Mouse (Mus musculus) heart, embryonic 14.5 days (tissue): ENCODE results near the gene Nupr1l. TPM values are rescaled to one million over a fixed set of nuclear protein-coding genes. Genes with fewer than 3 reads are reported as not detected.
"Not testable (repeated sequence)": the region's sequence is repeated elsewhere in the genome, so short reads cannot be mapped to it uniquely, and the experiment has no call there.

Experiments
- ATAC-seq: fragments of 200-750 bp; cut with Nextera tagmentation; 2 replicates; pipeline ENCODE4 v1.8.0; 2017; ENCODE audit warnings: low read depth, moderate TSS enrichment; ENCODE audit not compliant: insufficient number of reproducible peaks, insufficient read depth, low FRiP score
- H3K27ac ChIP-seq, 2 experiments: fragments of 200-500 bp in 1 of 2; fragments of 300-500 bp in 1 of 2; sonication (generic) in 1 of 2; replicated peaks in 1 of 2; 2 replicates each; pipeline ENCODE4 v1.5.1; 2012 to 2014; ENCODE audit warnings: low read depth in 2 of 2, low read length in 2 of 2, control low read depth in 1 of 2, mild to moderate bottlenecking in 1 of 2, mixed read lengths in 1 of 2; ENCODE audit not compliant: control insufficient read depth in 1 of 2, insufficient read depth in 1 of 2
- H3K27me3 ChIP-seq: fragments of 300-500 bp; sonication (generic); 2 replicates; pipeline ENCODE4 v1.6.1; 2014; ENCODE audit warnings: mild to moderate bottlenecking, low read length, control low read depth; ENCODE audit not compliant: control insufficient read depth, insufficient read depth
- H3K36me3 ChIP-seq: fragments of 300-500 bp; sonication (generic); 2 replicates; pipeline ENCODE4 v1.6.1; 2014; ENCODE audit warnings: mild to moderate bottlenecking, control low read depth, low read length, mixed read lengths; ENCODE audit not compliant: control insufficient read depth, insufficient read depth
- H3K4me1 ChIP-seq, 2 experiments: fragments of 200-500 bp in 1 of 2; fragments of 300-500 bp in 1 of 2; sonication (generic) in 1 of 2; 2 replicates each; pipeline ENCODE4 v1.6.1; 2012 to 2014; ENCODE audit warnings: low read length in 2 of 2, control low read depth in 1 of 2, mixed read lengths in 1 of 2; ENCODE audit not compliant: control insufficient read depth in 2 of 2, insufficient read depth in 2 of 2
- H3K4me2 ChIP-seq: fragments of 300-500 bp; sonication (generic); 2 replicates; pipeline ENCODE4 v1.6.1; 2014; ENCODE audit warnings: mild to moderate bottlenecking, low read length
- H3K4me3 ChIP-seq, 2 experiments: fragments of 200-500 bp in 1 of 2; fragments of 300-500 bp in 1 of 2; sonication (generic) in 1 of 2; 2 replicates each; pipeline ENCODE4 v1.5.1; 2012 to 2014; ENCODE audit warnings: low read length in 2 of 2, mild to moderate bottlenecking in 2 of 2, control low read depth in 1 of 2, low read depth in 1 of 2, moderate library complexity in 1 of 2; ENCODE audit not compliant: control insufficient read depth in 1 of 2, insufficient read depth in 1 of 2
- H3K9ac ChIP-seq: fragments of 300-500 bp; sonication (generic); 2 replicates; pipeline ENCODE4 v1.6.1; 2014; ENCODE audit warnings: mild to moderate bottlenecking, low read length
- H3K9me3 ChIP-seq: fragments of 300-500 bp; sonication (generic); 2 replicates; pipeline ENCODE4 v1.6.1; 2016; ENCODE audit warnings: low read length, control low read depth; ENCODE audit not compliant: control insufficient read depth
- WGBS: fragments of 180-500 bp; shearing (Covaris S2); extraction: QIAGEN DNeasy Blood & Tissue Kit; methylation state at CpG from one replicate; pipeline ENCODE4 v1.1.7; 2014; 5-methylcytosine and 5-hydroxymethylcytosine counted together
- polyA plus RNA-seq: library from polyadenylated mRNA; unstranded; fragments of >200 nt; fragmentation: Nextera tagmentation; extraction: Ambion mirVana; gene quantifications from 2 replicates; pipeline ENCODE4 v1.2.1, GENCODE M21; 2014

The Nupr1l gene
- polyA plus RNA-seq, 1 experiment from 2014 or later, result 2.9 TPM

- Histone ChIP-seq H3K27me3 (no peaks in the 10 kb centered on the region), H3K4me3 (peak within 1 kb of the TSS; percentile 62 to 79), H3K27ac (no peak within 1 kb of the TSS), H3K9me3 (no peaks in the 10 kb centered on the region), H3K4me2 (peak within 1 kb of the TSS; percentile 88), H3K4me1 (peaks cover 0 to 6% of the 10 kb centered on the region in 2 experiments; a peak in 1 of 4 replicates), H3K9ac (peak within 1 kb of the TSS; percentile 68), H3K36me3 (no peaks in the 10 kb centered on the region)
- 2% methylated on average over 44 of the region's 44 CpGs for WGBS
- peak; percentile 96 for ATAC-seq
Observed at GRCm38 (mm10) chr5:129895198-129896088, 12.9 kb upstream of the Nupr1l start, which contains the start of gene Zbed5. Gene Zbed5, plus strand, starts transcription at chr5:129895723.

GRCm38 (mm10) chr5:129898449-129898848 is 9.9 kb upstream of the Nupr1l start, which contains the start of gene Phkg1:
Gene Phkg1, minus strand, starts transcription at chr5:129898549.
- no peak within 1 kb of the TSS for H3K4me3 ChIP-seq
- no peaks in the 10 kb centered on the region for H3K9me3 ChIP-seq
- no peak for ATAC-seq
- 100% methylated on average over 1 of the region's 1 CpGs for WGBS
- no peak within 1 kb of the TSS for H3K4me2 ChIP-seq
- H3K4me1 ChIP-seq, result peaks cover 0 to 6% of the 10 kb centered on the region in 2 experiments; a peak in 1 of 4 replicates
- H3K27ac ChIP-seq, result no peak within 1 kb of the TSS
- H3K27me3 ChIP-seq, result no peaks in the 10 kb centered on the region
- H3K36me3 ChIP-seq, result peaks cover 9% of the 10 kb centered on the region
- no peak within 1 kb of the TSS for H3K9ac ChIP-seq

GRCm38 (mm10) chr5:129907775-129908174 is 565 bp upstream of the Nupr1l start:
- H3K4me2 ChIP-seq, result peak overlapping the region; percentile 86
- H3K4me3 ChIP-seq, result peak overlapping the region; percentile 73 to 89; a peak in 3 of 4 replicates
- ATAC-seq, result no peak
- H3K9me3 ChIP-seq, result no peaks in the 10 kb centered on the region
- H3K27me3 ChIP-seq, result no peaks in the 10 kb centered on the region
- H3K36me3 ChIP-seq, result peaks cover 1% of the 10 kb centered on the region
- H3K4me1 ChIP-seq, result 0 out of 4 replicates have a peak, but pooled peaks cover 0 to 3% of the 10 kb centered on the region in 2 experiments
- H3K27ac ChIP-seq, result peak overlapping the region in 1 of 2 experiments; percentile 55; a peak in 2 of 4 replicates
- WGBS, result 27% methylated on average over 4 of the region's 4 CpGs
- H3K9ac ChIP-seq, result peak overlapping the region; percentile 86

GRCm38 (mm10) chr5:129909147-129909546 is 807 bp downstream of the Nupr1l start:
- 74% methylated on average over 9 of the region's 9 CpGs for WGBS
- peak overlapping the region; percentile 86; the same call in 1 of the 2 replicates for H3K9ac ChIP-seq
- H3K9me3 ChIP-seq, result no peaks in the 10 kb centered on the region
- 0 out of 4 replicates have a peak, but pooled peaks cover 0 to 3% of the 10 kb centered on the region in 2 experiments for H3K4me1 ChIP-seq
- H3K4me3 ChIP-seq, result peak overlapping the region in 1 of 2 experiments; percentile 73; a peak in 3 of 4 replicates
- H3K4me2 ChIP-seq, result peak overlapping the region; percentile 86
- ATAC-seq, result no peak
- H3K27me3 ChIP-seq, result no peaks in the 10 kb centered on the region
- no peak overlapping the region for H3K27ac ChIP-seq
- H3K36me3 ChIP-seq, result no peaks in the 10 kb centered on the region

GRCm38 (mm10) chr5:129909591-129909990 is 1.3 kb downstream of the Nupr1l start:
- no peak overlapping the region for H3K4me3 ChIP-seq
- H3K27me3 ChIP-seq, result no peaks in the 10 kb centered on the region
- H3K9ac ChIP-seq, result no peak overlapping the region
- 0 out of 4 replicates have a peak, but pooled peaks cover 0 to 3% of the 10 kb centered on the region in 2 experiments for H3K4me1 ChIP-seq
- H3K9me3 ChIP-seq, result no peaks in the 10 kb centered on the region
- H3K4me2 ChIP-seq, result no peak overlapping the region
- no peak for ATAC-seq
- H3K36me3 ChIP-seq, result no peaks in the 10 kb centered on the region
- 75% methylated on average over 7 of the region's 7 CpGs for WGBS
- H3K27ac ChIP-seq, result no peak overlapping the region

- Histone ChIP-seq H3K9me3 (no peaks in the 10 kb centered on the region), H3K4me1 (0 out of 4 replicates have a peak, but pooled peaks cover 0 to 1% of the 10 kb centered on the region in 2 experiments), H3K4me3 (no peak overlapping the region), H3K36me3 (no peaks in the 10 kb centered on the region), H3K27ac (no peak overlapping the region), H3K4me2 (no peak overlapping the region), H3K27me3 (no peaks in the 10 kb centered on the region), H3K9ac (no peak overlapping the region)
- no peak for ATAC-seq
- 40% methylated on average over 2 of the region's 2 CpGs for WGBS
Observed at GRCm38 (mm10) chr5:129914024-129914423, 5.7 kb downstream of the Nupr1l start.

- H3K27ac ChIP-seq, H3K27me3 ChIP-seq, H3K9me3 ChIP-seq, H3K4me2 ChIP-seq, H3K4me1 ChIP-seq, H3K4me3 ChIP-seq, ATAC-seq, H3K9ac ChIP-seq, H3K36me3 ChIP-seq: not testable (repeated sequence)
- WGBS, result 79% methylated on average over 11 of the region's 11 CpGs
Observed at GRCm38 (mm10) chr5:129915491-129915890, 7.2 kb downstream of the Nupr1l start.
